Mouse (Mus musculus) monocyte, adult 5-6 weeks (primary cell): Measurements from ENCODE around the gene Mtnr1b. TPM values are rescaled to one million over a fixed set of nuclear protein-coding genes. Genes with fewer than 3 reads are reported as not detected.

Source experiments
- ATAC-seq: fragments of 153-309, 156-312 bp; replicated peaks from 2 replicates; pipeline ENCODE4 v1.8.0; 2017; ENCODE audit warnings: mild to moderate bottlenecking; ENCODE audit not compliant: low TSS enrichment, insufficient number of reproducible peaks, severe bottlenecking, poor library complexity, low FRiP score
- total RNA-seq: library from RNA; stranded (forward); fragments of 200-1000, 200-491, 200-594 nt; gene quantifications from 3 replicates; pipeline ENCODE4 v1.2.3, GENCODE M21; 2017

The Mtnr1b gene
- total RNA-seq, 1 experiment from 2014 or later, result not detected

- ATAC-seq, result no peak
Observed at GRCm38 (mm10) chr9:15813002-15813911, 61.1 kb downstream of the Mtnr1b start.

DNA sequence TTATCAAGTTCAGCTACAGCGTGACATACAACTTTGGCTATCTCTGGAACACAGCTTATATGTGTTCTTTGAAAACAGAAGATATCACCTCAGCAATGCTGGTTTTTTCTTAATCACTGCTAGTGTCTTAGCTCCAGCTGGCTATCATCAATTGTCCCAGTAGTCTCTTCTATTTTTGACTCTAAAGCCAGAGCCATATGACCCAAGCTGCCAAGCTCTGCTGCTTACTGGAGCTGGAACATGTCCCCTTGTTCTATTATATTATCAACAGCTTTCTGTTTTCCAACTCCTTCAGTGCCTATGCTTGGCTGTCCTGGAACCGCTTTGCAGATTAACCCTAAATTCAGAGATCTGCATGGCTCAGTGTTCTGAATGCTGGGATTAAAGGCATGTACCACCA, 70.1 kb downstream of the Mtnr1b start:
- no peak for ATAC-seq

GRCm38 (mm10) chr9:15802413-15803027, 71.8 kb downstream of the Mtnr1b start:
- ATAC-seq, result no peak

DNA sequence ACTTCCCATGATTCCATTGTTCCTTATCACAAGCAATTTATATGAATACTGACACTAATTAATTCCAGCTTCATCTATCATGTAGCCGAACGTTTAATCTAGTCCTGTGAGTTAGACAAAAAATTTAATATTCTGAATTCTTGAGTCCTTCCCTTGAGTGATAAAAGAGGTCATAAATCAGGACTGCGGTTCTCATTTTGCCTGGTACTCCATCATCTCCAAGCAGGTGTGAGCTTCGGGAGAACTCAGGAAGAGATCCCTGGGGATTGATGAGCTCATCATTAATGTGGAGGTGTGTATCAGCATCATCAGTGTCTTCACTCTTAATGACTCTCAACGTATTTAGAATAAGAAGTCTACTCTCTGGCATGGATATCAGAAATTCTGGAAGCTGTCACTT, 74.0 kb downstream of the Mtnr1b start:
- no peak for ATAC-seq

- no peak for ATAC-seq
Observed at GRCm38 (mm10) chr9:15794408-15794807, 79.9 kb downstream of the Mtnr1b start.

DNA sequence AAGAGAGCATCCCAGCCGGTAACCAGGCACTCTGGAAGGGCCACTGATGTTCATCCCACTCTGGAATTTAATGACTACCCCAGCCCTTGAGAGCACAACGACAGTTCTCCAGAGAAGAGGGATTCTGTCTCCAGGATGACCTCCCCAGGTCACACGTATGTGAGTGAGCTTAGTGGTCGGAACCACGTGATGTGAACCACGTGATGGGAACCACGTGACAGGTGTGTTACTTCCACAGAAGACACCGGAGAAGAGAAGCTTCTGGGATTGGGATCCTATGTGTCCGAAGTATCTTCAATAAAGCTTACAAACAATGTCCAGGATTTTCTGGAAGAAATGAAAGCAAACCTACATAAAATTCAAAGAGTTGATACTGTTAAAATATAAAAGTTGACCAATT, 82.3 kb downstream of the Mtnr1b start:
- ATAC-seq, result no peak

DNA sequence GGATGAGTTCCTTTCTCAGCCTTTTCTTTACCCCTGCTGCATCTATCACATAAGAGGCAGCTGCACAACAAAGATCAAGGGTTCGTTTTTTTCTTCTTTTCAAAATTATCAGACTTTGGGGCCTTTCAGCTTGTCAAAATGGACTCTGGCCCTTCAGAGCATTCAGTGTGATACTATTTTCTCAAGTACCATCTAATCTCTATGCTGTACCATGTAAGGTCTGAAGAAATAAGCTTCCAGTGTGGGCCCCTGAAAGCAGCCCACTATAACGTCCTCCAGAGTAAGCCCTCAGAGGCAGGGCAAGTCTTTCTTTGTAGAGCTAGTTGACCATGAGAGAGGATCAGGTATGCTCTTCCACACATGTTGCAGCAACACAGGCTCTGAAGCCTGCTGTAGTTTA, 87.7 kb downstream of the Mtnr1b start:
- no peak for ATAC-seq

DNA sequence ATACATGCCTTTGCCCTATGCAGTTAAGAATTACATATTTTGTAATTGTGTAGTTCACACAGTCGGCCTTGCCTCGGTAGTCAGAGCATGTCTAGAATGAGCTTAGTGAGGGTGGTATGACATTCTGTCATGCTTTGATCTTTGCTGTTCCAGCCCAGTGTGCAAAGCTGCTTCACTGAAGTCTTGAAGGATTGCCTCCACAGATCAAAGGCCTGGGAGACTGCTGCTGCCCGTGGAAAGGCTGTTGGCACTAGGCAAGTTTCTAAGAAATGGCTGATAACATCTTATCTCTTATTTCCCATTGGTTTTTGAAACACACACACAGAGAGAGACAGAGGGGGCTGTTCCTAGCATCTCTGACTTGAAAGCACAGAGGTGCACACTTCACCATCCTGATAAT, 88.2 kb downstream of the Mtnr1b start:
- ATAC-seq, result no peak

- ATAC-seq, result no peak
Observed at GRCm38 (mm10) chr9:15781936-15782335, 92.4 kb downstream of the Mtnr1b start.

DNA sequence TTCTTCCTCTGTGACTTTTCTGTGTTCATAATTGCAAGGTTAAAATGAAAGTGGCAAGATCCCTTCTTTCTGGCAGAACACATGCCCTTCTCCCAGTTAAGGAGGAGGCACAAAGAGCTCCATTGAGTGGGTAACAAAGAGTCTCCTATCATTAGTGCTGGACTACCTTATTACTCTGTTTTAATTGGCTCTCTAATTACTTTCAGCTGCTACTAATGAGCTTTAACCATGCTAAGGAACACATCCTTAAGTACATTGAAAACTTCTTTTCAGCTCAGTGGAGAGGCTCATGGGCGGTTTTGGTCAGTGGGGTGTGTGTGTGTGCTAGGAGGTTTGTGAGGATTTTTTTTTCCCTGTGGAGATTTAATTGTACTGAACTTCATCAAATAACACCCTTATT, 99.4 kb downstream of the Mtnr1b start:
- no peak for ATAC-seq

Other genes starting within 250 kb of the Mtnr1b start
- not detected in 3 replicates for gene Deup1, start 246.6 kb downstream of the Mtnr1b start, total RNA-seq
- 7.6 to 15.0 TPM (median 11.3 TPM) in 3 replicates for gene Slc36a4, start 164.8 kb downstream of the Mtnr1b start, total RNA-seq